Mouse (Mus musculus): ENCODE data around the gene Alox12b. TPM values are rescaled to one million over a fixed set of nuclear protein-coding genes. Genes with fewer than 3 reads are reported as not detected.

The Alox12b gene
- polyA plus RNA-seq, 1 experiment = 0.27 TPM

DNA sequence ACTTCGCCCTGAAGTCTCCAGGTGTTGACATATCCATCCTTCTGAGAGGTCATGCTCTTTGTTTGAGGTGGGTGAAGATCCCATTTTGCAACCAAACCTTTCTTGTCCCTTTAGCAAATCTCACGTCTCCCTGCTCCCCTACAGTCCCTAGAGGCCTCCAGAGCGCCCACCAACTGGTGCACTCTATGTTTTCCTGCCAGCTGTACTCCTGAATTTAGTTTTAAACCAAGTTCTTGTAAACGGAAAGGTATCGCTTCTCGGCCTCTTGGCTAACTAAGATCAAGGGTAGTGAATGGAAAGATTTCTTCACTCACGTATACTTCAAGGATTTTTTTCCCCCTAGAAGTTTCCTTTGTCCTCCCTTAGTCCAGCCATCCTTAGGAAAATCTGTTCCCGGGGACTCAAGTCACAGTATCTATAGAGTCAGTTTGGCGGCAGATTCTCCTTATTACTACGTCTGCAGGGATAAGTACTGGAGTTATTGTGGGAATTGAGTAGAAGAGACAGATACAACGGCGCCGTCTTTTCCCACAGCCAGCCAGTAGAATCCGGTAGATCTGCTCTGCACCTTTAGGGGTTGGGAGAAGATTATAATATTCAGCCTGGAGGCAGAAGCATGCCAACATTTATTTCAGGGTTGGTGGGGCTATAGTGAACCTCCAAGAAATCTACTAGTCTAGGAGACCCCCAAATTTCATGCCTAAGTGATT, 37.2 kb upstream of the Alox12b start:
- DNase-seq = no peak
- peaks cover 8% of the 10 kb centered on the region; the same call in 1 of the 2 replicates for H3K4me1 ChIP-seq (ENCODE audit: control insufficient read depth, insufficient read depth, low read length)
- no peak for TF ChIP-seq CTCF (conservative IDR thresholded peaks at IDR 0.05; ENCODE audit: insufficient read depth, insufficient read length, low read depth, low read length)
- TF ChIP-seq POLR2A (IDR thresholded peaks at IDR 0.05; ENCODE audit: low read depth, low read length) = no peak
- H3K27me3 ChIP-seq (replicated peaks; ENCODE audit: control insufficient read depth, insufficient read depth, low read length) = no peaks in the 10 kb centered on the region
- H3K36me3 ChIP-seq (ENCODE audit: control insufficient read depth, insufficient read depth, low read length) = no peaks in the 10 kb centered on the region
- no peak overlapping the region for H3K27ac ChIP-seq (ENCODE audit: insufficient read depth, low read depth, low read length)
- WGBS = 85% methylated on average over 14 of the region's 14 CpGs
- no peak overlapping the region for H3K4me3 ChIP-seq (ENCODE audit: insufficient read depth, low read depth, low read length)

- Histone ChIP-seq H3K4me3 (ENCODE audit: insufficient read depth, low read depth, low read length) (peak within 1 kb of the TSS; percentile 62), H3K36me3 (ENCODE audit: control insufficient read depth, insufficient read depth, low read length) (no peaks in the 10 kb centered on the region), H3K27me3 (replicated peaks; ENCODE audit: control insufficient read depth, insufficient read depth, low read length) (no peaks in the 10 kb centered on the region), H3K27ac (ENCODE audit: insufficient read depth, low read depth, low read length) (no peak within 1 kb of the TSS), H3K4me1 (ENCODE audit: control insufficient read depth, insufficient read depth, low read length) (peaks cover 8% of the 10 kb centered on the region; the same call in 1 of the 2 replicates)
- TF ChIP-seq POLR2A (IDR thresholded peaks at IDR 0.05; ENCODE audit: low read depth, low read length) (no peak), CTCF (conservative IDR thresholded peaks at IDR 0.05; ENCODE audit: insufficient read depth, insufficient read length, low read depth, low read length) (no peak)
- WGBS = 33% methylated on average over 27 of the region's 27 CpGs
- DNase-seq = no peak
Measured at GRCm38 (mm10) chr11:69120221-69121000, 36.4 kb upstream of the Alox12b start, which contains the start of gene Hes7. Gene Hes7 (plus strand): TSS chr11:69120404.

- Histone ChIP-seq H3K36me3 (ENCODE audit: control insufficient read depth, insufficient read depth, low read length) (no peaks in the 10 kb centered on the region), H3K27ac (ENCODE audit: insufficient read depth, low read depth, low read length) (no peak overlapping the region), H3K27me3 (replicated peaks; ENCODE audit: control insufficient read depth, insufficient read depth, low read length) (no peaks in the 10 kb centered on the region), H3K4me3 (ENCODE audit: insufficient read depth, low read depth, low read length) (peak overlapping the region; percentile 62), H3K4me1 (ENCODE audit: control insufficient read depth, insufficient read depth, low read length) (peaks cover 8% of the 10 kb centered on the region; the same call in 1 of the 2 replicates)
- peak; percentile 40 for DNase-seq
- no peak for TF ChIP-seq POLR2A (IDR thresholded peaks at IDR 0.05; ENCODE audit: low read depth, low read length)
- no peak for TF ChIP-seq CTCF (conservative IDR thresholded peaks at IDR 0.05; ENCODE audit: insufficient read depth, insufficient read length, low read depth, low read length)
- WGBS = 11% methylated on average over 33 of the region's 33 CpGs
Measured at GRCm38 (mm10) chr11:69121001-69121740, 35.6 kb upstream of the Alox12b start.

DNA sequence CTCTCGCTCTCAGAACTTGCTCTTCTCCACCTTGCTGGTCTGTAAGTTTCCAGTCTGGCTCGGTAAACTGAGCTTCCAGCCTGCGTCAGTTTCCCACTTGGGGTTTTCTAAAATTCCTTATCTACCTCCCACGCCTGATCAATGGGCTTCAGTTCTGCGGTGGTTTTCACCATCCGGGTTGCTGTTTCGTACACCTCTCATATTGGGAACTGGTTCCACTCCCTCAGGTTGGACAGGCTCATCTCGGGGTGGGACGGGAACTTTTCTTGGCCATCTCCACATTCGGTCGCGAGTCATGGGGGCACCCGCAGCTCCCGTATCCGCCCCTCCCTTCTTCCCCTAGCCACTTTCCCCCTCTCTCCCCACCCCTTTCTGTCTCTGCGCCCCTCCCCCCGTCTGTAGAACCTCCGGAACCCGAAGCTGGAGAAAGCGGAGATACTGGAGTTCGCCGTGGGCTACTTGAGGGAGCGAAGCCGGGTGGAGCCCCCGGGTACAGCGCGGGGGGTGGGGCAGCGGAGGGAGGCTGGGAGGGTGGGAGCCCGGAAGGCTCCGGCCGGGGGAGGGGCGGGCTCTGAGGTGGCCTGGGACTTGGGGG, 35.0 kb upstream of the Alox12b start:
- Histone ChIP-seq H3K36me3 (ENCODE audit: control insufficient read depth, insufficient read depth, low read length) (no peaks in the 10 kb centered on the region), H3K4me1 (ENCODE audit: control insufficient read depth, insufficient read depth, low read length) (peaks cover 8% of the 10 kb centered on the region; the same call in 1 of the 2 replicates), H3K27me3 (replicated peaks; ENCODE audit: control insufficient read depth, insufficient read depth, low read length) (no peaks in the 10 kb centered on the region), H3K27ac (ENCODE audit: insufficient read depth, low read depth, low read length) (no peak overlapping the region), H3K4me3 (ENCODE audit: insufficient read depth, low read depth, low read length) (peak overlapping the region; percentile 62)
- DNase-seq = no peak
- TF ChIP-seq CTCF (conservative IDR thresholded peaks at IDR 0.05; ENCODE audit: insufficient read depth, insufficient read length, low read depth, low read length) = no peak
- TF ChIP-seq POLR2A (IDR thresholded peaks at IDR 0.05; ENCODE audit: low read depth, low read length) = no peak
- 2% methylated on average over 32 of the region's 32 CpGs for WGBS

DNA sequence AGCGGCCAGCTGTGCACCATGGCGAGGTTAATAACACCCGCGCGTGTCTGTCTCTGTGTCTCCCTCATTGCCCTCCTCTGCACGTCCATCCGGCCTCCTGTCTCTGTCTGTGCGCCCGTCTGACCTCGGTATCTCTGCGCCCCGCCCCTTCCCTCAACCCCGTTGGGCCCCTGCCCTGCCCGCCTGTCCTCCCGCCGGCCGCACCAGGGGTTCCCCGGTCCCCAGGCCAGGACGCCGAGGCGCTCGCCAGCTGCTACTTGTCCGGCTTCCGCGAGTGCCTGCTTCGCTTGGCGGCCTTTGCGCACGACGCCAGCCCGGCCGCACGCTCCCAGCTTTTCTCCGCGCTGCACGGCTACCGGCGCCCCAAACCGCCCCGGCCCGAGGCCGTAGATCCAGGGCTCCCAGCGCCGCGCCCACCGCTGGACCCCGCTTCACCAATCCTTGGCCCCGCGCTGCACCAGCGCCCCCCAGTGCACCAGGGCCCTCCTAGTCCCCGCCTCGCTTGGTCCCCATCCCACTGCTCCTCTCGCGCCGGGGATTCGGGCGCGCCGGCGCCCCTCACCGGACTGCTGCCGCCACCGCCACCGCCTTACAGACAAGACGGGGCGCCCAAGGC, 34.3 kb upstream of the Alox12b start, which contains the start of gene 9130213A22Rik:
9130213A22Rik (minus strand) TSS at position 254 of the 616 bp plus-strand sequence.
- DNase-seq = peak; percentile 90
- TF ChIP-seq CTCF (conservative IDR thresholded peaks at IDR 0.05; ENCODE audit: insufficient read depth, insufficient read length, low read depth, low read length) (peak; percentile 59), POLR2A (IDR thresholded peaks at IDR 0.05; ENCODE audit: low read depth, low read length) (no peak)
- under 1% methylated on average over 66 of the region's 66 CpGs for WGBS
- H3K27me3 ChIP-seq (replicated peaks; ENCODE audit: control insufficient read depth, insufficient read depth, low read length) = no peaks in the 10 kb centered on the region
- peaks cover 6% of the 10 kb centered on the region; the same call in 1 of the 2 replicates for H3K4me1 ChIP-seq (ENCODE audit: control insufficient read depth, insufficient read depth, low read length)
- H3K36me3 ChIP-seq (ENCODE audit: control insufficient read depth, insufficient read depth, low read length) = no peaks in the 10 kb centered on the region
- H3K27ac ChIP-seq (ENCODE audit: insufficient read depth, low read depth, low read length) = peak within 1 kb of the TSS; percentile 72
- H3K4me3 ChIP-seq (ENCODE audit: insufficient read depth, low read depth, low read length) = peak within 1 kb of the TSS; percentile 62

GRCm38 (mm10) chr11:69123056-69123692, 33.6 kb upstream of the Alox12b start:
- peaks cover 4% of the 10 kb centered on the region; the same call in 1 of the 2 replicates for H3K4me1 ChIP-seq (ENCODE audit: control insufficient read depth, insufficient read depth, low read length)
- H3K36me3 ChIP-seq (ENCODE audit: control insufficient read depth, insufficient read depth, low read length) = no peaks in the 10 kb centered on the region
- WGBS = 1% methylated on average over 29 of the region's 29 CpGs
- H3K27ac ChIP-seq (ENCODE audit: insufficient read depth, low read depth, low read length) = peak overlapping the region; percentile 40
- DNase-seq = peak; percentile 95
- peak overlapping the region; percentile 62 for H3K4me3 ChIP-seq (ENCODE audit: insufficient read depth, low read depth, low read length)
- no peaks in the 10 kb centered on the region for H3K27me3 ChIP-seq (replicated peaks; ENCODE audit: control insufficient read depth, insufficient read depth, low read length)
- TF ChIP-seq CTCF (conservative IDR thresholded peaks at IDR 0.05; ENCODE audit: insufficient read depth, insufficient read length, low read depth, low read length) (0 out of 2 replicates have a peak, but pooled peaks have one; percentile 20), POLR2A (IDR thresholded peaks at IDR 0.05; ENCODE audit: low read depth, low read length) (no peak)
